Mouse (Mus musculus): ENCODE measurements around the gene Npepps. TPM values are rescaled to one million over a fixed set of nuclear protein-coding genes. Genes with fewer than 3 reads are reported as not detected.

Npepps gene
- total and polyA plus RNA-seq, 2 experiments: 9.1 to 12.2 TPM

DNA sequence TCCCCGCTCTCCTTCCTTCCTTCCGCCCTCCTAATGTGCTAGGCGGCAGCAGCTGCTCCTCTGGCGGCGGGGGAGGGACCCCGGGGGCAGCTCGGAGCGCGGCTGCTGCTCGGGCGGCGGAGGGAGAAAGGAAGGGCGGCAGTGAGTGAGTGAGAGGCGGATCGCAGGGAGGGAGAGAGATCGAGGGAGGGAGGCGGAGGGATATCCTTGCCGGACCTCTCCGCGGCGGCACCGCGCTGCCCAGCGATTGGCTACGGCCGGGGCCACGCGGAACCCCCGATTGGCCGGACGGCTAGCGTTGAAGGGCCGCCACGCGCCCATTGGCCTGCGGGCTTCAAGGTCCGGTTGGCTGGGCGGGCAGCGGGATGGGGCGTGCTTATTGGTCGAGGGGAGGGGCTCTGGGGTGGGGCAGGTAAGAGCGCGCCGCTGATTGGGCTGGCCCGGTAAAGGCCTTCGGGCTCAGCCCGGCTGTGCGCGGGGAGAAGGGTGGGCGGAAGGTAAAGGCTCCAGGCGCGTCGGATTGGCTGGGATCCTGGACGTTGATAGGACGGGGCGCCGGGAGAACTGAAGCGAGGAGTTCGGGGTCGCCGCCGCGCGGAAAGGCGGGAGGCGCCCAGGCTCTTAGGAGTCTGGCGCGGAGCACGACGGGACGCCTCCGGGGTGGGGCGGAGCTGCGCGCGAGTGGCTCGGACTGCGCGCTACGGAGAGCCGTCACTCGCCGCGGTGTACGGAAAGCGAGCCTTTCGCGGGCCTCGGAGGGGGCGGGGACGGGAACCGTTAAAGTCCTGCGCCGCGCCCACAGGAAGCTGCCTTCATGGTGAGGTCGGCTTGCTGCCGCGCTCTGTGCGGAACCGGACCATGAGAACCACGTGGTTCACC is 92.4 kb downstream of the Npepps start, which contains the start of gene Kpnb1:
Gene Kpnb1, minus strand, starts transcription at position 118 of the 879 bp plus-strand sequence.
- DNase-seq (ENCODE audit: extremely low read depth, low read depth, low spot score): peak; percentile 93
- peak within 1 kb of the TSS; percentile 80 for H3K27ac ChIP-seq (replicated peaks; ENCODE audit: insufficient read depth, low read depth, low read length)
- H3K4me3 ChIP-seq (ENCODE audit: insufficient read depth, low read depth, low read length): peak within 1 kb of the TSS; percentile 96
- H3K79me2 ChIP-seq (ENCODE audit: control insufficient read depth, insufficient read depth, low read length): peaks cover 3% of the 10 kb centered on the region; the same call in 1 of the 2 replicates
- no peaks in the 10 kb centered on the region for H3K27me3 ChIP-seq (ENCODE audit: control insufficient read depth, insufficient read depth, low read length)
- H3K4me1 ChIP-seq (ENCODE audit: control insufficient read depth, insufficient read depth, low read length): peaks cover 6% of the 10 kb centered on the region; the same call in 1 of the 2 replicates
- H3K36me3 ChIP-seq (ENCODE audit: control insufficient read depth, insufficient read depth, low read length): peaks cover 17% of the 10 kb centered on the region
- WGBS: under 1% methylated on average over 90 of the region's 101 CpGs
- TF ChIP-seq POLR2A (IDR thresholded peaks at IDR 0.05; ENCODE audit: extremely low read depth, insufficient read depth, low read length) (peak; percentile 63), CTCF (IDR thresholded peaks at IDR 0.05; ENCODE audit: low read depth, low read length) (no peak)
- H3K9ac ChIP-seq (ENCODE audit: low read depth, low read length): peak within 1 kb of the TSS; percentile 96

DNA sequence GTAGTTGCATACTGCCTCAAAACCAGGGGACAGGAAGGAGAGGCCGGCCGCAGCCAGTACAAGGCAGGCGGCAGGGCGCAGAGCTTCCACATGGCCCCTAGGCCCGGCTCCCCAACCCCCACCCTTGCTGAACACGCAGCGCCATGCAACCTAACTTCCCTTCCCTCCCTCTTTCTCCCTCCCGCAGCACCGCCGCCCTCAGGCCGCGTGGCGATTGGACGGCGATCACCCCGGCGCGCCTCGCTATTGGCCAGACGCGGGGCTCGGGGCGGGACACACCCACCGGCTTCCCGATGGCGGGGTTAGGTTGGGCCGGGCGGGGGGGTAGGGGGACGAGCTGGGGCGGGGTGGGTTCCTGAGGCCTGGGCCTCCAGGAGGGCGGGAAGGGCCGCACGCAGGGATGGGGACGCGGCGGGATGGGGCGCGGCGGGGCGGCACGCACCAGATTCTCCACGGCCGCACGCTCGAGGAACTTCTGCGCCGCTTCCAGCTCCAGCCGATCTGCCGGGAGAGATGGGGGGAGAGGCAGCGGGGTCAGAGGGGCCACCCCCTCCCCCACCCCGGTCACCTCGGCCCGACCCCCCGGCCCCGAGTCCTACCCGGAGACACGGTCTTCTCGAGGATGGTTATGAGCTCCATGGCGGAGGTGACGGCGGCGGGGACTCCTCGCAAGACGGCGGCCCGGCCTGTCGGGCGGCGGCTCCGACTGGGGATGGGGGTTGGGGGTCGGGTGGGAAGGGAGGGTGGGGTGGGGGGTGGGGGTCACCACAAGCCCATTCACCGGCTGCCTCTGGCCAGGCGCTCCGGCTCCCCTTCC is 93.3 kb downstream of the Npepps start:
- H3K4me1 ChIP-seq (ENCODE audit: control insufficient read depth, insufficient read depth, low read length): peaks cover 9% of the 10 kb centered on the region; the same call in 1 of the 2 replicates
- under 1% methylated on average over 66 of the region's 74 CpGs for WGBS
- peak overlapping the region; percentile 96 for H3K9ac ChIP-seq (ENCODE audit: low read depth, low read length)
- H3K79me2 ChIP-seq (ENCODE audit: control insufficient read depth, insufficient read depth, low read length): peaks cover 3% of the 10 kb centered on the region; the same call in 1 of the 2 replicates
- no peaks in the 10 kb centered on the region for H3K27me3 ChIP-seq (ENCODE audit: control insufficient read depth, insufficient read depth, low read length)
- peak overlapping the region; percentile 96 for H3K4me3 ChIP-seq (ENCODE audit: insufficient read depth, low read depth, low read length)
- TF ChIP-seq POLR2A (IDR thresholded peaks at IDR 0.05; ENCODE audit: extremely low read depth, insufficient read depth, low read length): 0 out of 2 replicates have a peak, but pooled peaks have one; percentile 32
- TF ChIP-seq CTCF (IDR thresholded peaks at IDR 0.05; ENCODE audit: low read depth, low read length): no peak
- peak; percentile 83 for DNase-seq (ENCODE audit: extremely low read depth, low read depth, low spot score)
- H3K27ac ChIP-seq (replicated peaks; ENCODE audit: insufficient read depth, low read depth, low read length): peak overlapping the region; percentile 78
- H3K36me3 ChIP-seq (ENCODE audit: control insufficient read depth, insufficient read depth, low read length): peaks cover 19% of the 10 kb centered on the region

DNA sequence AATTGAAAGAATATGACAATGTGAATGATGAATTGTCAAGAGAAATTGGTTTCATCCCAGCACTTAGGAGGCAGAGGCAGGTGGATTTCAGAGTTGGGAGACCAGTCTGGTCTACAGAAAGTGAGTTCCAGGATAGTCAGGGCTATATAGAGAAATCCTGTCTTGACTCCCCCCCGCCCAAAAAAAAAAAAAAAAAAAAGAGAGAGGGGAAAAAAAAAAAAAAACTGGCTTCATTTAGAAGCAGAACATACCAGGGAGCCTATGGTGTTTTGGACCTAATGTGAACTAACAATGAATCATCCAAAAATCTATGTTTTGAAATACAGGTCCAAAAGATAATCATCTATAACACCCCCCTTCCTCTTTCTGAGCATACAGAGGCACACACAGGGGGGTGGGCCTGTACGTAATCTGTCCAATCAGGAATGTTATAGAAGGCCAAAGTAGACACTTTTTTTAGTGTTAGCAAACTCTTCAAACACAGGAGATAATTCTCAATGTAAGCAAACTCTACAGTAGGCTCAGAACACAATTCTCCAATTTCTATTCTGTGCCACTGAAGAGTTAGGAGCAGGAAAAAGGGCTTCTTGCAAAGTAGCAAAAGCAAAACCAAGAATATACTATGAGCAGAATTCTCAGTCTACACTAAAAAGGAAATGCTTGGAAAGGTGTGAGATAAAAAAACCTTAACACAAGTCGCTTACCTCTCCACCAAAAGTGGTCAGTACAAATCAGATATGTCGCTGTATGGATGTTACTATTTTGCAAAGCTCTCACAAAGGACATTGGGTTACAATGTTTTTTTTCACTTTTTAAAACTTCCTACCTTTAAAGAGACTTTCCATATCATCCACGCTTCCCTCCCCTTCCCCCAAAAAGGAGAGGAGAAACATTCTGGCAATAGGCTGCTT is 94.5 kb downstream of the Npepps start:
- TF ChIP-seq CTCF (IDR thresholded peaks at IDR 0.05; ENCODE audit: low read depth, low read length) (no peak), POLR2A (IDR thresholded peaks at IDR 0.05; ENCODE audit: extremely low read depth, insufficient read depth, low read length) (no peak)
- peaks cover 12% of the 10 kb centered on the region for H3K4me1 ChIP-seq (ENCODE audit: control insufficient read depth, insufficient read depth, low read length)
- no peak overlapping the region for H3K9ac ChIP-seq (ENCODE audit: low read depth, low read length)
- peaks cover 25% of the 10 kb centered on the region for H3K36me3 ChIP-seq (ENCODE audit: control insufficient read depth, insufficient read depth, low read length)
- no peak overlapping the region for H3K27ac ChIP-seq (replicated peaks; ENCODE audit: insufficient read depth, low read depth, low read length)
- H3K79me2 ChIP-seq (ENCODE audit: control insufficient read depth, insufficient read depth, low read length): peaks cover 3% of the 10 kb centered on the region; the same call in 1 of the 2 replicates
- no peaks in the 10 kb centered on the region for H3K27me3 ChIP-seq (ENCODE audit: control insufficient read depth, insufficient read depth, low read length)
- no peak for DNase-seq (ENCODE audit: extremely low read depth, low read depth, low spot score)
- WGBS: 66% methylated on average over 5 of the region's 5 CpGs
- no peak overlapping the region for H3K4me3 ChIP-seq (ENCODE audit: insufficient read depth, low read depth, low read length)

DNA sequence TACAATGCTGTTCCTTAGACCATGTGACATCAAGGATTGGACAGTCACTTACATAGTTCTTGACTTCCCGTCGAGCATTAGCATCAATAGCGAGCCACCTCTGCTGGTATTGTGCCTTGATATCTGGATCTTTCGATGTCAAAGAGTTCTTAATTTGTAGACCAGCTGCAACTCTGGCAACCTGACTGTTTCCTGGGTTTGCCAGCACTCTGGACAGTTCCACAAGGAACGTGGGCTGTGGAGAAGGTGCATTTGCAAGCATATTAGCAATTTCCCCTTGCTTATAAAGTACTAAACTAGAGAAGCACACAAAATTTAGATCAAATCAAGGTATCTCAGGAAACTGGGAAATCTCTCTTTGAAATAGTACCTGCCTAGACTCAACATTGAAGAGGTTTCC is 95.6 kb downstream of the Npepps start:
- 75% methylated on average over 5 of the region's 5 CpGs for WGBS
- DNase-seq (ENCODE audit: extremely low read depth, low read depth, low spot score): no peak
- peaks cover 10% of the 10 kb centered on the region; the same call in 1 of the 2 replicates for H3K79me2 ChIP-seq (ENCODE audit: control insufficient read depth, insufficient read depth, low read length)
- no peaks in the 10 kb centered on the region for H3K27me3 ChIP-seq (ENCODE audit: control insufficient read depth, insufficient read depth, low read length)
- TF ChIP-seq CTCF (IDR thresholded peaks at IDR 0.05; ENCODE audit: low read depth, low read length) (no peak), POLR2A (IDR thresholded peaks at IDR 0.05; ENCODE audit: extremely low read depth, insufficient read depth, low read length) (no peak)
- no peak overlapping the region for H3K27ac ChIP-seq (replicated peaks; ENCODE audit: insufficient read depth, low read depth, low read length)
- peaks cover 36% of the 10 kb centered on the region for H3K36me3 ChIP-seq (ENCODE audit: control insufficient read depth, insufficient read depth, low read length)
- H3K9ac ChIP-seq (ENCODE audit: low read depth, low read length): no peak overlapping the region
- H3K4me3 ChIP-seq (ENCODE audit: insufficient read depth, low read depth, low read length): no peak overlapping the region
- H3K4me1 ChIP-seq (ENCODE audit: control insufficient read depth, insufficient read depth, low read length): peaks cover 13% of the 10 kb centered on the region

DNA sequence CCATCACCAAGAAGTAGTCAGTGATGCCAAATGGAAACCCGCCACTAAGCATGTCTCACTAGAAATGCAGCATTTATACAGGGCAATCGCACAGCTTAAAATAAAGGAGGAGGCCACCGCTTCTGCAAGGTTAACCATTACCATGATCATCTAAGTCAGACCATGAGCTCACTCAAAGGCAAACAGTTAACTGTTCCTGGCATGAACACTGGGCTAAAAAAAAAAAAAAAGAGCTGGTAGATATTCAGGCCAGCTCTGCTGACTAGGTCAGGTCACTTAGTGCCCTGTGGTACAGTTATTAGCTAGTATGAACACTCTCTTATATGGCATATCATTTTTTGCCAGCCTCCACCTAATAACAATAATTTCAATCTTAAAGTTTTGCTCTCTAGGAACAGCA is 98.0 kb downstream of the Npepps start:
- Histone ChIP-seq H3K4me1 (ENCODE audit: control insufficient read depth, insufficient read depth, low read length) (peaks cover 13% of the 10 kb centered on the region), H3K4me3 (ENCODE audit: insufficient read depth, low read depth, low read length) (no peak overlapping the region), H3K36me3 (ENCODE audit: control insufficient read depth, insufficient read depth, low read length) (peaks cover 55% of the 10 kb centered on the region), H3K9ac (ENCODE audit: low read depth, low read length) (no peak overlapping the region), H3K27me3 (ENCODE audit: control insufficient read depth, insufficient read depth, low read length) (no peaks in the 10 kb centered on the region), H3K79me2 (ENCODE audit: control insufficient read depth, insufficient read depth, low read length) (peaks cover 10% of the 10 kb centered on the region; the same call in 1 of the 2 replicates), H3K27ac (replicated peaks; ENCODE audit: insufficient read depth, low read depth, low read length) (peak overlapping the region; percentile 47)
- DNase-seq (ENCODE audit: extremely low read depth, low read depth, low spot score): peak; percentile 93
- 23% methylated on average over 3 of the region's 3 CpGs for WGBS
- no peak for TF ChIP-seq POLR2A (IDR thresholded peaks at IDR 0.05; ENCODE audit: extremely low read depth, insufficient read depth, low read length)
- TF ChIP-seq CTCF (IDR thresholded peaks at IDR 0.05; ENCODE audit: low read depth, low read length): no peak

Measured in liver, adult 2 months (tissue).